Mouse (Mus musculus): ENCODE measurements around the gene Agrp. TPM values are rescaled to one million over a fixed set of nuclear protein-coding genes. Genes with fewer than 3 reads are reported as not detected.

Gene Agrp
- total and polyA plus RNA-seq, 3 experiments: 0.63 TPM; not detected in 2

- Histone ChIP-seq H3K36me3 (ENCODE audit: control insufficient read depth in 1 of 2, insufficient read depth in 2 of 2, low read length in 2 of 2) (peaks cover 0 to 7% of the 10 kb centered on the region in 2 experiments; a peak in 3 of 4 replicates), H3K9ac (ENCODE audit: control insufficient read depth, low read depth, low read length, poor library complexity, severe bottlenecking) (no peak overlapping the region), H3K4me1 (ENCODE audit: control insufficient read depth in 1 of 2, insufficient read depth in 2 of 2, low read length in 2 of 2) (peaks cover 5 to 17% of the 10 kb centered on the region in 2 experiments), H3K27me3 (ENCODE audit: control insufficient read depth in 1 of 2, insufficient read depth in 2 of 2, low read length in 2 of 2) (no peaks in the 10 kb centered on the region), H3K9me3 (replicated peaks; ENCODE audit: insufficient read depth, low read length) (no peaks in the 10 kb centered on the region), H3K79me2 (ENCODE audit: control insufficient read depth, insufficient read depth, low read length, poor library complexity) (no peaks in the 10 kb centered on the region), H3K4me3 (ENCODE audit: control insufficient read depth in 1 of 2, insufficient read depth in 1 of 2, low read depth in 2 of 2, low read length in 2 of 2) (no peak overlapping the region), H3K27ac (ENCODE audit: control insufficient read depth, low read depth, low read length) (no peak overlapping the region)
- TF ChIP-seq NELFE (IDR thresholded peaks at IDR 0.05; ENCODE audit: low read depth, low read length): no peak
- TF ChIP-seq SMC3 (IDR thresholded peaks at IDR 0.05; ENCODE audit: low read depth, low read length): no peak
- TF ChIP-seq KAT2A (conservative IDR thresholded peaks at IDR 0.05; ENCODE audit: low read depth, low read length): no peak
- TF ChIP-seq ZMIZ1 (IDR thresholded peaks at IDR 0.05; ENCODE audit: low read depth, low read length): no peak
- TF ChIP-seq CHD2 (IDR thresholded peaks at IDR 0.05; ENCODE audit: low read length): no peak
- TF ChIP-seq SIN3A (IDR thresholded peaks at IDR 0.05; ENCODE audit: low read length): no peak
- no peak for TF ChIP-seq MAFK (IDR thresholded peaks at IDR 0.05; ENCODE audit: borderline replicate concordance, low read depth, low read length)
- TF ChIP-seq USF1 (IDR thresholded peaks at IDR 0.05; ENCODE audit: low read depth, low read length): no peak
- no peak for TF ChIP-seq USF2 (IDR thresholded peaks at IDR 0.05; ENCODE audit: borderline replicate concordance in 1 of 2, insufficient read depth in 1 of 2, low read depth in 1 of 2, low read length in 2 of 2)
- no peak for TF ChIP-seq UBTF (IDR thresholded peaks at IDR 0.05; ENCODE audit: borderline replicate concordance, insufficient read depth, low read depth, low read length)
- no peak for TF ChIP-seq ETS1 (IDR thresholded peaks at IDR 0.05; ENCODE audit: low read depth, low read length)
- TF ChIP-seq MAX (IDR thresholded peaks at IDR 0.05; ENCODE audit: low read length): no peak
- TF ChIP-seq BHLHE40 (IDR thresholded peaks at IDR 0.05; ENCODE audit: borderline replicate concordance, low read depth, low read length): no peak
- no peak for TF ChIP-seq MXI1 (IDR thresholded peaks at IDR 0.05; ENCODE audit: low read depth, low read length)
- no peak for TF ChIP-seq ZKSCAN1 (IDR thresholded peaks at IDR 0.05; ENCODE audit: low read depth, low read length)
- DNase-seq (ENCODE audit: low read depth, low spot score): no peak
Measured at GRCm38 (mm10) chr8:105519591-105519990, 117.6 kb downstream of the Agrp start.

DNA sequence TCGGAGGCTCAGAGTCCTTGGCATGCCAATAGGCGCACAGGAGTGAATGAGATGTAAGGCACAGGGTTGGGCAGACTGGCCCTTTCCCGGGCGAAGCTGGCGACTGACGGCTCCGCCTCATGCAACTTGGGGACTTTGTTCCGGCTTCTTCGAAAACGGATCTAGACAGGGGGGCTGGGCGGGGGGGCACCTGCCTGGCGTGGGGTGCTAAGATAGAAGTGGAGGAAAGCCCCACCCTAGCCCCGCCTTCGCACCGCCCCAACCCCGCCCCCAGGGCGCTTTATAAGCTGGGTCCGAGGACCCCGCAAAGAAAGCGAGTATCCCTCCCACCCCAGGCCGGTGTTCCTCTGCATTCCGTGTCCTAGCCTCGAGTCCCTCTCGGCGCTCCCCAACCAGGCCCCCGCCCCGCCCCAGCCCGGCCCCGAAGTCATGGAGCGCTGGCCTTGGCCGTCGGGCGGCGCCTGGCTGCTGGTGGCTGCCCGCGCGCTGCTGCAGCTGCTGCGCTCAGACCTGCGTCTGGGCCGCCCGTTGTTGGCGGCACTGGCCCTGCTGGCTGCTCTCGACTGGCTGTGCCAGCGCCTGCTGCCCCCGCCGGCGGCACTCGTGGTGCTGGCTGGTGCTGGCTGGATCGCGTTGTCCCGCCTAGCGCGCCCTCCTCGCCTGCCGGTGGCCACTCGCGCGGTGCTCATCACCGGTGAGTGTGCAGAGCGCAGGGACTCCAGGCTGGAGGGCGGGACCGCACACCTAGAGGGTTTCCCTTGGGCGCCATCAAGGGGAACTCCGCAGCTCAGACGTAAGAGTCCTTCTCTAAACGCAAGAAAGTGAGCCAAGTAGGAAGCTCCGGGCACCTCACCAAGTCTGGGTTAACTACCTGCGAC is 118.5 kb downstream of the Agrp start, which contains the start of gene Hsd11b2:
TSS of gene Hsd11b2 (plus strand) at position 320 of the 878 bp plus-strand sequence.
- H3K9me3 ChIP-seq (replicated peaks; ENCODE audit: insufficient read depth, low read length): no peaks in the 10 kb centered on the region
- H3K9ac ChIP-seq (ENCODE audit: control insufficient read depth, low read depth, low read length, poor library complexity, severe bottlenecking): peak within 1 kb of the TSS; percentile 62
- H3K4me1 ChIP-seq (ENCODE audit: control insufficient read depth in 1 of 2, insufficient read depth in 2 of 2, low read length in 2 of 2): peaks cover 5 to 17% of the 10 kb centered on the region in 2 experiments
- TF ChIP-seq EP300 (IDR thresholded peaks at IDR 0.05; ENCODE audit: low read depth in 1 of 2, low read length in 2 of 2) (no peak), ETS1 (IDR thresholded peaks at IDR 0.05; ENCODE audit: low read depth, low read length) (0 out of 2 replicates have a peak, but pooled peaks have one; percentile 22), NELFE (IDR thresholded peaks at IDR 0.05; ENCODE audit: low read depth, low read length) (peak; percentile 54), MAZ (IDR thresholded peaks at IDR 0.05; ENCODE audit: low read depth, low read length) (peak; percentile 87; the same call in 1 of the 2 replicates), UBTF (IDR thresholded peaks at IDR 0.05; ENCODE audit: borderline replicate concordance, insufficient read depth, low read depth, low read length) (0 out of 2 replicates have a peak, but pooled peaks have one; percentile 41), SIN3A (IDR thresholded peaks at IDR 0.05; ENCODE audit: low read length) (peak; percentile 54), ZC3H11A (IDR thresholded peaks at IDR 0.05; ENCODE audit: low read depth, low read length) (0 out of 2 replicates have a peak, but pooled peaks have one; percentile 11), ELF1 (IDR thresholded peaks at IDR 0.05; ENCODE audit: low read depth, low read length) (peak; percentile 63), TCF12 (IDR thresholded peaks at IDR 0.05; ENCODE audit: low read depth, low read length) (peak; percentile 45; the same call in 1 of the 2 replicates), RAD21 (IDR thresholded peaks at IDR 0.05; ENCODE audit: low read depth, low read length) (no peak), POLR2A (IDR thresholded peaks at IDR 0.05; ENCODE audit: control insufficient read depth in 1 of 2, insufficient read depth in 1 of 2, low read depth in 1 of 2, low read length in 2 of 2, poor library complexity in 1 of 2) (peak; percentile 26 to 48; a peak in 1 of 4 replicates), MXI1 (IDR thresholded peaks at IDR 0.05; ENCODE audit: low read depth, low read length) (0 out of 2 replicates have a peak, but pooled peaks have one; percentile 25), USF2 (IDR thresholded peaks at IDR 0.05; ENCODE audit: borderline replicate concordance in 1 of 2, insufficient read depth in 1 of 2, low read depth in 1 of 2, low read length in 2 of 2) (no peak)
- H3K79me2 ChIP-seq (ENCODE audit: control insufficient read depth, insufficient read depth, low read length, poor library complexity): no peaks in the 10 kb centered on the region
- H3K27ac ChIP-seq (ENCODE audit: control insufficient read depth, low read depth, low read length): no peak within 1 kb of the TSS
- H3K4me3 ChIP-seq (ENCODE audit: control insufficient read depth in 1 of 2, insufficient read depth in 1 of 2, low read depth in 2 of 2, low read length in 2 of 2): peak within 1 kb of the TSS; percentile 63 to 87
- H3K36me3 ChIP-seq (ENCODE audit: control insufficient read depth in 1 of 2, insufficient read depth in 2 of 2, low read length in 2 of 2): peaks cover 0 to 7% of the 10 kb centered on the region in 2 experiments; a peak in 3 of 4 replicates
- H3K27me3 ChIP-seq (ENCODE audit: control insufficient read depth in 1 of 2, insufficient read depth in 2 of 2, low read length in 2 of 2): no peaks in the 10 kb centered on the region
- peak; percentile 86 for DNase-seq (ENCODE audit: low read depth, low spot score)

Measured in MEL (cell line).